Mouse (Mus musculus): Measurements from ENCODE around the gene Fam57b. TPM values are rescaled to one million over a fixed set of nuclear protein-coding genes. Genes with fewer than 3 reads are reported as not detected.

Fam57b gene
- polyA plus RNA-seq, 1 experiment from 2014 or later = 2.9 TPM

GRCm38 (mm10) chr7:126806956-126807355 lies 9.5 kb downstream of the Fam57b start:
- DNase-seq (ENCODE audit: extremely low spot score, low spot score) = no peak
- H3K27ac ChIP-seq = 0 out of 2 replicates have a peak overlapping the region, but pooled peaks have one; percentile 97

GRCm38 (mm10) chr7:126807405-126807804 lies 9.9 kb downstream of the Fam57b start:
- DNase-seq (ENCODE audit: extremely low spot score, low spot score) = no peak
- H3K4me1 ChIP-seq = peaks cover 32% of the 10 kb centered on the region
- peaks cover 55% of the 10 kb centered on the region for H3K36me3 ChIP-seq (replicated peaks)
- H3K27me3 ChIP-seq (ENCODE audit: poor library complexity, severe bottlenecking) = 0 out of 2 replicates have a peak, but pooled peaks cover 2% of the 10 kb centered on the region
- no peaks in the 10 kb centered on the region for H3K9me3 ChIP-seq
- WGBS = 82% methylated on average over 4 of the region's 4 CpGs
- peak overlapping the region; percentile 97 for H3K27ac ChIP-seq
- peak overlapping the region; percentile 79 for H3K4me3 ChIP-seq

More at GRCm38 (mm10) chr7:126806956-126807355, 9.5 kb downstream of the Fam57b start:
- H3K27me3 ChIP-seq (ENCODE audit: poor library complexity, severe bottlenecking) = no peaks in the 10 kb centered on the region
- H3K9me3 ChIP-seq = no peaks in the 10 kb centered on the region
- peak overlapping the region; percentile 79; the same call in 1 of the 2 replicates for H3K4me3 ChIP-seq
- peaks cover 32% of the 10 kb centered on the region for H3K4me1 ChIP-seq
- WGBS = 91% methylated on average over 6 of the region's 6 CpGs
- peaks cover 60% of the 10 kb centered on the region for H3K36me3 ChIP-seq (replicated peaks)

DNA sequence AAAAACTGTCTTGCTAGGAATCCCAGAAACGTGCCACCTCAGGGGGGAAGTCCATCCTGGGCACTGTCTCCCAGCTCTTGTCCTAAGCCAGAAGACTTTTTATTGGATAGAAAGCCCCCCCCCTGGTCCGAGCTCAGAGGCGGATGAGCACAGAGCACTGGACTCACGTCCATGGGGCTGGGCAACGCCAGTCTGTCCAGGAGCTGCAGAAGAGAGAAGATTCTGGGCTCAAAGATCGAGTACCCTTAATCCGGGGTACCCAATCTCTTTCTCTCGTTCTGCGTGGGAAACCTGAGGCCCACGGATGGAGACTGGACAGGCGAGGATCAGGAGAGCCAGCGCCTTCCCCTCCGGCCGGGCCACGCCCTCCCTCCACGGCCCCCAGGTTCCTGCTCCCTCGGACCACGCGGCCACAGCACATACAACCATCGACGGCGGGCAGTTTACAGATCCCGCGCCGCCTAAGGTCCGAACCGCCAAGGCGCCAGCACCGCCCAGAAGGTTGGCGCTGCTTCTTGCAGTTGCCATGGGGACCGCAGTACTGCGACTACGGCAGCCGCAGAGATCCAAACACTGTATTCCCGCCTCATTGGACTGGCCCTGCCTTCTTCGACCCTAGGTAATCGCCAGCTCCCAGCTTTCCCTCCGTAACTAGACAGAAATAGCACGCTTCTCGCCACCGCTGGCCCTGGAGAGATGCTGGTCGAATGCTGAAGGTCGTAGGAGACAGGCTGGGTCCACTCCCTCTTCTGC lies 11.4 kb downstream of the Fam57b start:
- Histone ChIP-seq H3K4me3 (peak overlapping the region; percentile 79), H3K27me3 (ENCODE audit: poor library complexity, severe bottlenecking) (peaks cover 13% of the 10 kb centered on the region; the same call in 1 of the 2 replicates), H3K36me3 (replicated peaks) (peaks cover 40% of the 10 kb centered on the region), H3K4me1 (peaks cover 34% of the 10 kb centered on the region), H3K27ac (peak overlapping the region; percentile 97), H3K9me3 (no peaks in the 10 kb centered on the region)
- WGBS = under 1% methylated on average over 43 of the region's 43 CpGs
- DNase-seq (ENCODE audit: extremely low spot score, low spot score) = peak; percentile 88

GRCm38 (mm10) chr7:126809723-126810369 lies 12.4 kb downstream of the Fam57b start:
- WGBS = 67% methylated on average over 5 of the region's 5 CpGs
- Histone ChIP-seq H3K36me3 (replicated peaks) (peaks cover 31% of the 10 kb centered on the region), H3K27me3 (ENCODE audit: poor library complexity, severe bottlenecking) (peaks cover 17% of the 10 kb centered on the region; the same call in 1 of the 2 replicates), H3K27ac (peak overlapping the region; percentile 97), H3K9me3 (no peaks in the 10 kb centered on the region), H3K4me1 (peaks cover 37% of the 10 kb centered on the region), H3K4me3 (peak overlapping the region; percentile 79)
- no peak for DNase-seq (ENCODE audit: extremely low spot score, low spot score)

GRCm38 (mm10) chr7:126815726-126816222 lies 18.3 kb downstream of the Fam57b start:
- no peaks in the 10 kb centered on the region for H3K9me3 ChIP-seq
- no peaks in the 10 kb centered on the region for H3K36me3 ChIP-seq (replicated peaks)
- no peak overlapping the region for H3K4me3 ChIP-seq
- H3K27ac ChIP-seq = no peak overlapping the region
- peaks cover 9% of the 10 kb centered on the region for H3K4me1 ChIP-seq
- no peak for DNase-seq (ENCODE audit: extremely low spot score, low spot score)
- peaks cover 17% of the 10 kb centered on the region; the same call in 1 of the 2 replicates for H3K27me3 ChIP-seq (ENCODE audit: poor library complexity, severe bottlenecking)
- WGBS = 77% methylated on average over 8 of the region's 8 CpGs

DNA sequence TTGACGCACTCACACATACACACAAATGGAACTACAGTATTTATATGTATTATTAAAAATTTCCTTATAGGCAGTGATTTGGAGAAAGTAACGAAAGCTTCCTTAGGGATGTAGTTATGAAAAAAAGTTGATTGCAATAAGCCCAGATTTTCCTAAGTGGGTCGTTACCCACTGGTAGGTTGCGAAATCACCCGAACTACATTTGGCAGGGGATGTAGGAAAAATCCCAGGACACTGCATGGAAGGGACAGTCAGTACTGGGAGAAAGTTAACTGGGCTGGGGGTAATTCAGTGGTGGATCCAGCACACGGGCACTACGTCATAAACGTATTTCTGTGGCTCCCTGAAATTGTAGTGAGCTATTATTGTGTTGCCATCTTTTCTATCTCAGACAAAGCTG lies 19.0 kb downstream of the Fam57b start:
- WGBS = 93% methylated on average over 8 of the region's 8 CpGs

DNA sequence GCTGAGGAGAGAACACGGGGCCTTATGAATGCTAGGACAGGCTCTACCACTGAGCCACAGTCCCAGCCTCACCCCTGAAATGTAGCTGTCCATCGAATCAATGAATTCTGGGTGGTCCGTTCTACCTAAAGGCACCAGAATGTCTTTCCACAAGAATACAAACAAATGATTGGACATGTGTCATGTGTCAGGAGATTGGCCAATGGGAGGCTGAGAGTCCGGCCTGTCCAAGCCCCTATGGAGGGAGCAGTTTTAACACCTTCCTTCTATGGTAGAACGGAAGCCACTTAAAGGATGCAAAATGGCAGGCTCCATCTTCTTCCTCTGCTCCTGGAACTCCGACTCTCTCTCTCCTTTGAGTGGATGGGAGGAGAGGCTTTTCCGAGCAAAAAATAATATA lies 20.1 kb downstream of the Fam57b start:
- 89% methylated on average over 7 of the region's 7 CpGs for WGBS
- H3K9me3 ChIP-seq = no peaks in the 10 kb centered on the region
- peaks cover 12% of the 10 kb centered on the region for H3K4me1 ChIP-seq
- DNase-seq (ENCODE audit: extremely low spot score, low spot score) = no peak
- no peaks in the 10 kb centered on the region for H3K36me3 ChIP-seq (replicated peaks)
- no peak overlapping the region for H3K27ac ChIP-seq
- peaks cover 19% of the 10 kb centered on the region for H3K27me3 ChIP-seq (ENCODE audit: poor library complexity, severe bottlenecking)
- no peak overlapping the region for H3K4me3 ChIP-seq

More for the DNA sequence above, 19.0 kb downstream of the Fam57b start:
- peaks cover 9% of the 10 kb centered on the region for H3K4me1 ChIP-seq
- H3K9me3 ChIP-seq = no peaks in the 10 kb centered on the region
- no peak overlapping the region for H3K27ac ChIP-seq
- H3K4me3 ChIP-seq = no peak overlapping the region
- DNase-seq (ENCODE audit: extremely low spot score, low spot score) = no peak
- no peaks in the 10 kb centered on the region for H3K36me3 ChIP-seq (replicated peaks)
- peaks cover 17% of the 10 kb centered on the region; the same call in 1 of the 2 replicates for H3K27me3 ChIP-seq (ENCODE audit: poor library complexity, severe bottlenecking)

DNA sequence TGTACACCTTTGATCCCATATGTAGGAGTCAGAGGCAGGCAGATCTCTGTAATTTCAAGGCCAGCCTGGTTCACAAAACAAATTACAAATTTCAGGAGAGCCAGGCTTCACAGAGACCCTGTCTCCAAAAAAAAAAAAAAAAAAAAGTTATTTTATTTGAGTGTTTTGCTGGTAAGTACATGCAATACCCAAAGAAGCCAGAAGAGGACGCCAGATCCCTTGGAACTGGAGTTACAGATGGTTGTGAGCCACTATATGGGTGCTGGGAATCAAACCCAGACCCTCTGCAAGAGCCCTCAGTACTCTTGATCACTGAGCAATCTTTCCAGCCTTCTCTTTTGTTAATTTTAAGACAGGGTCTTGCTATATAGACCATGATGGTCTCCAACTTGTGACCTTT lies 21.4 kb downstream of the Fam57b start:
- no peaks in the 10 kb centered on the region for H3K9me3 ChIP-seq
- H3K27ac ChIP-seq = no peak overlapping the region
- no peak overlapping the region for H3K4me3 ChIP-seq
- peaks cover 23% of the 10 kb centered on the region for H3K4me1 ChIP-seq
- WGBS = 37% methylated on average over 1 of the region's 1 CpGs
- H3K27me3 ChIP-seq (ENCODE audit: poor library complexity, severe bottlenecking) = peaks cover 23% of the 10 kb centered on the region
- no peak for DNase-seq (ENCODE audit: extremely low spot score, low spot score)
- no peaks in the 10 kb centered on the region for H3K36me3 ChIP-seq (replicated peaks)

GRCm38 (mm10) chr7:126821835-126822511 lies 24.5 kb downstream of the Fam57b start:
- peaks cover 24% of the 10 kb centered on the region for H3K4me1 ChIP-seq
- no peak overlapping the region for H3K4me3 ChIP-seq
- H3K9me3 ChIP-seq = no peaks in the 10 kb centered on the region
- 23% methylated on average over 7 of the region's 7 CpGs for WGBS
- no peaks in the 10 kb centered on the region for H3K36me3 ChIP-seq (replicated peaks)
- peaks cover 37% of the 10 kb centered on the region for H3K27me3 ChIP-seq (ENCODE audit: poor library complexity, severe bottlenecking)
- peak; percentile 80 for DNase-seq (ENCODE audit: extremely low spot score, low spot score)
- H3K27ac ChIP-seq = no peak overlapping the region

DNA sequence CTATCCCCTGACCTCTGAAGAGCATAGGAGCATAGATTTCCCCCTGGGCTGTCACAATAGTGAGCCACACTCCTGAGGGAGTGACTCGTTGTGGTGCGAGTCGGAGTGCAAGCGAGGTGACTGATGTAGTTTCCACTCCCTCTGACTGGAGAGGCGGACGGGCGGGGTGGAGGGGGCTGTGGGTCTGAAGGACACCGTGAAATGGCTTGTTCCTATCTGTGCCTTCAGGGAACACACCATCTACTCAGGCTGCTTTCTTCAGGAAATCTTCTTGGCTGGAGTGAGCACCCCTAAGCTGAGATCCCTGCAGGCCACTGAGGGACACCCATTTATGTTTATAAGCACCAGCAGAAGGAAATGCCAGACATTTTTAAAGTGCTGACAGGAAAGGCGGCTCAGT lies 25.3 kb downstream of the Fam57b start:
- H3K27me3 ChIP-seq (ENCODE audit: poor library complexity, severe bottlenecking) = peaks cover 42% of the 10 kb centered on the region
- H3K9me3 ChIP-seq = no peaks in the 10 kb centered on the region
- peak overlapping the region; percentile 84 for H3K27ac ChIP-seq
- DNase-seq (ENCODE audit: extremely low spot score, low spot score) = no peak
- H3K4me1 ChIP-seq = peaks cover 24% of the 10 kb centered on the region
- H3K4me3 ChIP-seq = peak overlapping the region; percentile 63
- no peaks in the 10 kb centered on the region for H3K36me3 ChIP-seq (replicated peaks)
- WGBS = 9% methylated on average over 9 of the region's 9 CpGs

GRCm38 (mm10) chr7:126823202-126823711 lies 25.8 kb downstream of the Fam57b start:
- H3K27ac ChIP-seq = peak overlapping the region; percentile 84
- WGBS = under 1% methylated on average over 18 of the region's 19 CpGs

DNA sequence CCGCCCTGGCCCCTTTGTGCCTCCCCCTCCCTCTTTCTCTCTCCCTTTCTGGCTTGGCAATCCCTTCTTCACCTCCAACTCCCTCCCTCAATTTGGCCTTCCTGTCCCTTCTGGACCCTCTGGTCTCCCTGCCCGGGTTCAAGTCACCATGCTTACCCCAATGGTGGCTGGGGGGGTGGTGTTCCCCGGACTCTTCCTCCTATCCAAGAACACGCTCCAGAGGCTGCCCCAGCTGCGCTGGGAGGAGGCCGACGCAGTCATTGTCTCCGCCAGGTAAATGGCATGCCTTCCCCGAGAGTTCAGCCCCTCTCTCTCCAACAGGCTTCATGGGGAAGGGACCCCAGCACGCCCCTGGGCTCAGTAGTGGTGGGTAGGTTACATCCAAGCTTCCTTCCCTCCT lies 26.5 kb downstream of the Fam57b start:
- no peak for DNase-seq (ENCODE audit: extremely low spot score, low spot score)
- H3K4me3 ChIP-seq = peak overlapping the region; percentile 63
- no peaks in the 10 kb centered on the region for H3K36me3 ChIP-seq (replicated peaks)
- peaks cover 43% of the 10 kb centered on the region for H3K27me3 ChIP-seq (ENCODE audit: poor library complexity, severe bottlenecking)
- peaks cover 24% of the 10 kb centered on the region for H3K4me1 ChIP-seq
- WGBS = 7% methylated on average over 10 of the region's 10 CpGs
- H3K27ac ChIP-seq = peak overlapping the region; percentile 84
- no peaks in the 10 kb centered on the region for H3K9me3 ChIP-seq

More at GRCm38 (mm10) chr7:126823202-126823711, 25.8 kb downstream of the Fam57b start:
- H3K9me3 ChIP-seq = no peaks in the 10 kb centered on the region
- no peaks in the 10 kb centered on the region for H3K36me3 ChIP-seq (replicated peaks)
- H3K4me3 ChIP-seq = peak overlapping the region; percentile 63
- peaks cover 43% of the 10 kb centered on the region for H3K27me3 ChIP-seq (ENCODE audit: poor library complexity, severe bottlenecking)
- peaks cover 24% of the 10 kb centered on the region for H3K4me1 ChIP-seq
- DNase-seq (ENCODE audit: extremely low spot score, low spot score) = peak; percentile 40

Measured in forebrain, embryonic 10.5 days (tissue).